Mouse (Mus musculus) frontal cortex, postnatal 14 days (tissue): ENCODE measurements at regions not wholly inside any gene's neighbourhood (a gene's known extent, or its start where the extent isn't known, plus 50 kb on each side); places are given as distances from the start of the nearest gene placed in this dataset.

Experiments used
- DNase-seq, 2 experiments: peaks; one replicate each; pipeline ENCODE4 v3.0.0; 2022; ENCODE audit warnings: low spot score in 2 of 2

GRCm38 (mm10) chr13:43724161-43724560 lies 60.4 kb upstream of the Cd83 start:
- DNase-seq = no peak

GRCm38 (mm10) chr13:43725698-43726097 lies 58.9 kb upstream of the Cd83 start:
- DNase-seq = peak in 1 of 2 experiments; percentile 47

DNA sequence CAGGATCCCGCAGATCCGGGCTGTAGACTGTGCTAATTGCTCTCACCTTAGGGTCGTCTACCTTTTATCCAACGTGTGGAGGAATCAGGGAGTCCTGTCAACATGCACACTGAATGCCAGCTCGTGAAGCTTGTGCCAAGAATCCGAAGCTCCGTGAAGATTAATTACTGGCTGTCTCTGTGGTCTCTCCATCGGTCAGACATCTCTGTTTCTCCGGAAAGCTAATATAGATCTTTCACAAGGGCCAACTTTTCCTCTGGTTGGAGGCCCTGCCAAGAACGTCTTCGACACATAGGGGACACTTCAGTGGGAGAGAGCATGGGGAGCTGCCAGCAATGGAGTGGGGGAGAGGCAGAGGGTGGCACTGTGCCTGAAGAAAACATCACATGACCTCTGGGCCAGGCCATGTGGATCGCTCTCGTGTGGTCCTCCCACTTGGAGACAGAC lies 57.7 kb upstream of the Cd83 start:
- DNase-seq = no peak

GRCm38 (mm10) chr13:43729617-43730016 lies 55.0 kb upstream of the Cd83 start:
- DNase-seq = no peak

DNA sequence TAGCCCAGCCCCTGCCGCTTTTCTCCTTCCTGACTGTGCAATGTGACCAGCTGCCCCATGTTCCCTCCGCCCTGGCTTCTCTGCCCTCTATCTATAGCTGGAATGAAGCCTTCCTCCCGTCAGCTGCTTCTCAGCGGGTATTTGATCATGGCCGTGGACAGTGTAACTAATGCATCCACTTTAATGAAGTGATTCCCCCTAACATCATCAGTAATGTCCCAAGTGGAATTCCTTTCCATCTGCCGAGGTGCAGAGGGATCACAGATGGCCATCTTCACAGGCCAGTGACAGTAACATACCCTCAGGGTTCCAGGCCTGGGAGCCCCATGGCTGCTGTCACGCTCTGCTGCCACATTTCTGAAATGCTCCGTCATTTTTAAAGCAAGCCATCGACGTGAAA lies 51.5 kb upstream of the Cd83 start:
- DNase-seq = no peak

- no peak for DNase-seq
Measured at GRCm38 (mm10) chr13:43734641-43735040, 49.9 kb upstream of the Cd83 start.
